Mouse (Mus musculus) duodenum, adult 2 months (tissue): ENCODE results near the gene Tfap2a. TPM values are rescaled to one million over a fixed set of nuclear protein-coding genes. Genes with fewer than 3 reads are reported as not detected.

Source experiments
- polyA plus RNA-seq: library from polyadenylated mRNA; depleted of rRNA; stranded (reverse); fragments of >200 nt; gene quantifications from 2 replicates; pipeline ENCODE4 v1.2.3, GENCODE M21; 2012; ENCODE audit warnings: low replicate concordance; rRNA removed

Tfap2a gene
- 0.40 TPM in 1 of 2 replicates, not detected in the other for polyA plus RNA-seq

GRCm38 (mm10) chr13:40738196-40738880 is at the start of gene Tfap2a:
TSS of gene Tfap2a (minus strand) at chr13:40738376.

Other genes with a start within 250 kb of the Tfap2a start
- 1.7 and 2.1 TPM in 2 replicates for gene Gcnt2, start 121.4 kb upstream of the Tfap2a start, polyA plus RNA-seq